Mouse (Mus musculus): Measurements from ENCODE around the gene Ankzf1. TPM values are rescaled to one million over a fixed set of nuclear protein-coding genes. Genes with fewer than 3 reads are reported as not detected.

Gene Ankzf1
- total RNA-seq (2021), result 1 to 10 TPM; 6.8 to 9.4 TPM
- long read RNA-seq, experiment 1, transcript Ankzf1-208 (13 exons, 2,739 nt), result major isoform, 7 of 12 reads
- long read RNA-seq, experiment 1, partial matches to known transcripts, result 1 of 12 reads
- long read RNA-seq, experiment 1, other reads (novel, unspliced or antisense), result 4 of 12 reads
- long read RNA-seq, experiment 2, partial matches to known transcripts, result 4 of 9 reads
- long read RNA-seq, experiment 2, other reads (novel, unspliced or antisense), result 1 of 9 reads

- peak; percentile 82 for DNase-seq
Observed at GRCm38 (mm10) chr1:75191622-75192402, at the start of gene Ankzf1, which contains the start of gene Atg9a. Ankzf1 (plus strand) TSS chr1:75192151. Atg9a (minus strand) TSS chr1:75192196.

- DNase-seq, result peak; percentile 97
Observed at GRCm38 (mm10) chr1:75142301-75143261, 49.4 kb upstream of the Ankzf1 start, which contains the start of the genes Cnppd1 and Retreg2. Cnppd1 (minus strand) TSS chr1:75142711. Retreg2 (plus strand) TSS chr1:75142778.

GRCm38 (mm10) chr1:75145589-75145988, 46.4 kb upstream of the Ankzf1 start:
- no peak for DNase-seq

- no peak for DNase-seq
Observed at GRCm38 (mm10) chr1:75147411-75148135, 44.4 kb upstream of the Ankzf1 start.

GRCm38 (mm10) chr1:75148727-75149126, 43.2 kb upstream of the Ankzf1 start:
- no peak for DNase-seq

- DNase-seq, result no peak
Observed at GRCm38 (mm10) chr1:75155837-75156236, 36.1 kb upstream of the Ankzf1 start.

GRCm38 (mm10) chr1:75158990-75159389, 33.0 kb upstream of the Ankzf1 start:
- DNase-seq, result no peak

GRCm38 (mm10) chr1:75159540-75160255, 32.3 kb upstream of the Ankzf1 start:
- DNase-seq, result no peak

GRCm38 (mm10) chr1:75160256-75160617, 31.7 kb upstream of the Ankzf1 start:
- DNase-seq, result no peak

- DNase-seq, result no peak
Observed at GRCm38 (mm10) chr1:75168093-75168471, 23.9 kb upstream of the Ankzf1 start.

GRCm38 (mm10) chr1:75168472-75169464, 23.2 kb upstream of the Ankzf1 start, which contains the start of gene Zfand2b:
Zfand2b (plus strand) TSS chr1:75168646.
- peak; percentile 97 for DNase-seq

GRCm38 (mm10) chr1:75179334-75180104, 12.4 kb upstream of the Ankzf1 start:
- DNase-seq, result peak; percentile 67

GRCm38 (mm10) chr1:75180105-75180590, 11.8 kb upstream of the Ankzf1 start, which contains the start of gene Abcb6:
Abcb6 (minus strand) TSS chr1:75180392.
- DNase-seq, result peak; percentile 83

GRCm38 (mm10) chr1:75180741-75181140, 11.2 kb upstream of the Ankzf1 start:
- DNase-seq, result no peak

- DNase-seq, result no peak
Observed at GRCm38 (mm10) chr1:75181377-75181870, 10.5 kb upstream of the Ankzf1 start.

GRCm38 (mm10) chr1:75182160-75182559, 9.8 kb upstream of the Ankzf1 start:
- DNase-seq, result no peak

GRCm38 (mm10) chr1:75185495-75185894, 6.5 kb upstream of the Ankzf1 start:
- no peak for DNase-seq

- DNase-seq, result no peak
Observed at GRCm38 (mm10) chr1:75187126-75187525, 4.8 kb upstream of the Ankzf1 start.
